Mouse (Mus musculus): ENCODE measurements around the gene Calr3.

DNA sequence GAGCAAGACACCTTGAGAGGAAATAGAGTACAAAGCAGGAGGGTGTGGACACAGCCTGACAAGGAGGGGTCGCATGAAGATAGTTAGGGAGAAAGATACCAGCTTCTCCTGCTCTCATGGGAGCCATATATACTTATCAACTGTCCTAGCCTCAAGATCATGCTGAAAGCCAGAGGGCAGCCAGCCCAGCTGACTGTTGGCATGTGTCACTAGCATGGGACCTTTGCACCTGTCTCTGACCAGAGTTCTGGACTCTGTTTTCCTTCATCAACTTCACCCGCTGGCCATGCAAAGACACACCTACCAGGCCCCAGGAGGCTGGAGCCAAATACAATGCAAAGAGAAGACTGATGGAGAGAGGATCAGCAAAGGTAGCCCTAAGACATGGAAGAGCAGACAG, 25.6 kb upstream of the Calr3 start:
- no peak for TF ChIP-seq GATA1 (IDR thresholded peaks at IDR 0.05; ENCODE audit: low read length)
- TF ChIP-seq TAL1 (IDR thresholded peaks at IDR 0.05; ENCODE audit: low read length) = no peak
